Mouse (Mus musculus) limb, embryonic 11.5 days (tissue): ENCODE measurements at regions not wholly inside any gene's neighbourhood (a gene's known extent, or its start where the extent isn't known, plus 50 kb on each side); places are given as distances from the start of the nearest gene placed in this dataset.

Experiments used
- ATAC-seq: fragments of 200-750 bp; cut with Nextera tagmentation; 2 replicates; pipeline ENCODE4 v1.8.0; 2017; ENCODE audit warnings: low read depth; ENCODE audit not compliant: insufficient number of reproducible peaks, low FRiP score, low TSS enrichment
- DNase-seq: peaks from one replicate; pipeline ENCODE4 v3.0.0-alpha.2; 2015; ENCODE audit warnings: low spot score
- H3K27ac ChIP-seq: fragments of 300-500 bp; sonication (generic); replicated peaks from 2 replicates; pipeline ENCODE4 v1.5.1; 2014; ENCODE audit warnings: low read depth, mild to moderate bottlenecking, low read length
- H3K27me3 ChIP-seq: fragments of 300-500 bp; sonication (generic); 2 replicates; pipeline ENCODE4 v1.6.1; 2014; ENCODE audit warnings: mild to moderate bottlenecking, low read length, mixed read lengths; ENCODE audit not compliant: control insufficient read depth, insufficient read depth
- H3K36me3 ChIP-seq: fragments of 300-500 bp; sonication (generic); 2 replicates; pipeline ENCODE4 v1.6.1; 2014; ENCODE audit warnings: mild to moderate bottlenecking, low read length, moderate library complexity, mixed read lengths; ENCODE audit not compliant: control insufficient read depth, insufficient read depth
- H3K4me1 ChIP-seq: fragments of 300-500 bp; sonication (generic); 2 replicates; pipeline ENCODE4 v1.6.1; 2014; ENCODE audit warnings: low read length, mixed read lengths; ENCODE audit not compliant: control insufficient read depth, insufficient read depth
- H3K4me2 ChIP-seq: fragments of 300-500 bp; sonication (generic); 2 replicates; pipeline ENCODE4 v1.6.1; 2014; ENCODE audit warnings: low read depth, mild to moderate bottlenecking, moderate library complexity; ENCODE audit not compliant: severe bottlenecking
- H3K4me3 ChIP-seq: fragments of 300-500 bp; sonication (generic); 2 replicates; pipeline ENCODE4 v1.5.1; 2014; ENCODE audit warnings: low read depth, low read length
- H3K9ac ChIP-seq: fragments of 300-500 bp; sonication (generic); 2 replicates; pipeline ENCODE4 v1.6.1; 2014; ENCODE audit warnings: mild to moderate bottlenecking, low read length
- H3K9me3 ChIP-seq: fragments of 300-500 bp; sonication (generic); 2 replicates; pipeline ENCODE4 v1.6.1; 2016; ENCODE audit warnings: low read length; ENCODE audit not compliant: control insufficient read depth
- WGBS: fragments of 180-500 bp; shearing (Covaris S2); extraction: QIAGEN DNeasy Blood & Tissue Kit; methylation state at CpG from one replicate; pipeline ENCODE4 v1.1.7; 2014; 5-methylcytosine and 5-hydroxymethylcytosine counted together

DNA sequence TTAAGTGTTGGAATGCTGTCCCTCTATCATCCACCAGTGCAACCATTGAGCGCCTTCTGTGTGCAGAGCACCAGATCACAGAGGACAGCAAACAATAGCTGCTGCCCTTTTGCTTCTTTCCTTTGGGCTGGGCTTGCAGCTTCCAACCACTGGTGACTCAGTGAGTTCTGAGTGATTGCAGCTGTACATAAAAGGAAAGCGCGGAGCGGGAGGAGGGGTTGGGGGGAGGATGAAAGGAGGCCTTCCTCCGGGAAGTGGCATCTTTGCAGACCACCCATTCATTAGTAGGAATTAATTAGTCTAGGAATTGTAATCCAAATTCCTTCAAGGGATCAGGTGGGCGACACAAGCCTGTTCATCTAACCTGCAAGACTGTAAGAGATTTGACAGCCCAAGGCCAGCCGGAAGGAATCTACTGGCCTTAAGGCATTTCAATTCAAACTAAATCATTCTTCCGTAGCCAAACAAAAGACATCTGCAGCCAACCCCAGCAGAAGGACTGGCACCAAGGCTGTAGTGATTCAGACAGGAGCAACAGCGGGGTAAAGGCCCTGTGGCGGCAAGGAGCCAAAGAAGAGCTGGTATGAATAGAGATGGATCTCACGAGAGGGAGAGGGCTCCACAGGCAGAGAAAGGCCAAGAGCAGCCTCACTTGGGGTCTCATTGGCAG, 52.8 kb upstream of the Sgk1 start:
- H3K4me1 ChIP-seq, result peaks cover 12% of the 10 kb centered on the region
- 32% methylated on average over 11 of the region's 11 CpGs for WGBS
- no peak overlapping the region for H3K27ac ChIP-seq
- no peak overlapping the region for H3K9ac ChIP-seq
- H3K4me3 ChIP-seq, result no peak overlapping the region
- H3K36me3 ChIP-seq, result no peaks in the 10 kb centered on the region
- no peak overlapping the region for H3K4me2 ChIP-seq
- H3K9me3 ChIP-seq, result no peaks in the 10 kb centered on the region
- no peaks in the 10 kb centered on the region for H3K27me3 ChIP-seq
- DNase-seq (peak; percentile 49), ATAC-seq (no peak)

DNA sequence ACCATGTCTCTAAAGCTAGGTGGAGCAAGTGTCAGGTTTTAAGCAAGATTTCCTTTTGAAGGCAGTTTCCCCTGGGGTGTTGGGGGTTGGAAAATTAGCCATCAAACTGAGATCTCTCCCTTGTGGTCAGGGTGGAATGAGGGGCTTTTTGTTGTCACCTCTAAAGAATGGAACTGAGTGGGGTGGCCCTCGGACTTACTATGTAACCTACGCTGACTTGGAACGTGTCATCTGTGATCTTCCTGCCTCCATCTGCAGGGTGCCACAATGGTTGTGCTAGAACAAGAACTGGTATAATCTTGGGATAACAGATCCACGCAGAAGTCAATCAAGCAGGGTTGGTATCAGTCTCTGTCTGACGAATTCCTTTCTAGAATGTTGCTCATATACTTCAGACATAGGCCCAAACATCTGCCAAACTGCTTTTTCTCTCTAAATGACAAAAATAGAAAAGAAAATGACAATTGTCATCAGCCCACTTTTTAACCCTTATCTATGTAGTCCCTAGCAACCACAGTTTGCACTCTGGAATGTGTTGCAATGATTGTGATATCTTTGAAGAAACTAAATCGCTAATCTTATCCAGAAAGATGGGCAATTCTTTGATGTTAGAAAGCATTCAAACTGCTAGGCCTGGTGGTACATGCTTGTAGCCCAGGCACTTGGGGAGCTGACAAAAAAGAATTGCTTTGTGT, 50.8 kb upstream of the Sgk1 start:
- H3K4me1 ChIP-seq, result peaks cover 5% of the 10 kb centered on the region; the same call in 1 of the 2 replicates
- no peak overlapping the region for H3K9ac ChIP-seq
- no peak for DNase-seq
- ATAC-seq, result no peak
- no peak overlapping the region for H3K27ac ChIP-seq
- no peaks in the 10 kb centered on the region for H3K27me3 ChIP-seq
- WGBS, result 88% methylated on average over 6 of the region's 6 CpGs
- no peak overlapping the region for H3K4me3 ChIP-seq
- H3K36me3 ChIP-seq, result no peaks in the 10 kb centered on the region
- no peak overlapping the region for H3K4me2 ChIP-seq
- no peaks in the 10 kb centered on the region for H3K9me3 ChIP-seq
